Mouse (Mus musculus): ENCODE data around the gene Rhag.

- TF ChIP-seq POLR2A (IDR thresholded peaks at IDR 0.05; ENCODE audit: extremely low read depth, insufficient read depth, low read length) (no peak), CTCF (IDR thresholded peaks at IDR 0.05; ENCODE audit: extremely low read depth, insufficient read depth, low read length) (no peak)
Measured at GRCm38 (mm10) chr17:40875568-40875967, 64.6 kb downstream of the Rhag start.
